Mouse (Mus musculus) c-Kit-negative CD71-positive TER-119-positive erythroid progenitor cells, embryonic 14.5 days (primary cell): ENCODE data around the gene Gsn.

ENCODE experiments used
- DNase-seq: peaks from one replicate; pipeline ENCODE4 v3.0.0-alpha.2; 2013; ENCODE audit warnings: low read depth, low spot score

Gsn gene

DNA sequence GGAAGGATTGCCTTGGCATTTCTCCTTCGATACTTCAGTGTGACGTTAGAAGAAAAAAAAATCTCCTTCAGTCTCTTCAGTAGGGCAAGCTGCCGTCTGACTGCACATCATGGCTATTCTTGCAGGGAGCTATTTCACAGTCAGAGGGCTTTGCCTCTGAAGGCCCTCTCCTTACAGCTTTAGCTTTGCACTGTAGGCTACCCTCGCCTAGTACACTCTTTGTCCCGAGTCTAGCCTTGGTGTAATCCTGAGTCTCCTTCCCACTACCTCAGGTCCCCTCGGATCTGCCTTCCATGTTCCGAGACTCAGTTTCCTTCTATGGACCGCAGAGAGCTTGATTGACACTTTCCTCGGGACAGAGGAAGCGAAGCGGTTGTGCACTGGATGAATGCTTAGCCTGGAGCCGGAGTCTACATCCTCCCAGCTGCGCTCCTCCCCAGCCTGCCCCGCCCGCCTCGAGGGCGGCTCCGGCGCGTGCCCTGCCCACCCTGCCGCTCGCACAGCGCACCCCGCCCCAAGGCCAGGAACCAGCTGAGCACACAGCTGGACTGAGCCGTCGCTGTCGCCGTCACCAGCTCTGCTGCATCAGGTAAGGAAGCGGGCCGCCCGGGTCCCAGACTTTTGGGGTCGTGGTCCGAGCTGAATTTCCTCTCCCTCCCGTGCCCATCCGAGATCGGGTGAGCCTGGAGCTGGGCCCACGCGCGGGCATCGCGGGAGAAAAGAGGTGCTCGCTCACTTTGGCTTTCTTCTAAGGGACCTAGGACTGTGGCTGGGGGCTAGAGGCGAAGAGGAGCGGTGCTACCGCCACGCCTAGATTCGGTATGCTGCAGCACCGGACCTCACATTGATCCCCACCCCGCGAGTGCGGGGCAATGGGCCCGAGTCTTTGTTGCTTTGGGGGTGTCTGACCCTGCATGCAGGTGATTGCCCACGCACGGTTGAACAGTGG lies at the start of gene Gsn:
TSS of gene Gsn (plus strand) at position 496 of the 949 bp plus-strand sequence.
- DNase-seq = peak; percentile 38

DNA sequence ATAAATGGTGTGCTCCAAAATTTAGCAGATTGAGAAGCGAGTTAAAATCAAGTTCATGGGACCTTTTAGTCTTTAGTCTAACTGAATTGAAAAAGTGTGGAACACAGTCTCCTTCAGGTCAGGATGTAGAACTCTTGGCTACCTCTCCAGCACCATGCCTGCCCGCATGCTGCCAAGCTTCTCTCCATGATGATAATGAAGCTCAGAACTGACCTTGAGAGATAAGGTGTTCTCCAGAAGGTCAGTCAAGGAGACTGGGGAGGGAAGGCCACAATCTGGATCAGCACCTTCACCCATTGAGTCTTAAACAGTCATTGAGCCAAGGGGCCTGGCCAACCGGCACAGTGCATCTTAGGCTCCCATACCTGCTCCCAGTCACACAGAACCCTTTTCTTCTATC lies 49.4 kb upstream of the Gsn start:
- no peak for DNase-seq

DNA sequence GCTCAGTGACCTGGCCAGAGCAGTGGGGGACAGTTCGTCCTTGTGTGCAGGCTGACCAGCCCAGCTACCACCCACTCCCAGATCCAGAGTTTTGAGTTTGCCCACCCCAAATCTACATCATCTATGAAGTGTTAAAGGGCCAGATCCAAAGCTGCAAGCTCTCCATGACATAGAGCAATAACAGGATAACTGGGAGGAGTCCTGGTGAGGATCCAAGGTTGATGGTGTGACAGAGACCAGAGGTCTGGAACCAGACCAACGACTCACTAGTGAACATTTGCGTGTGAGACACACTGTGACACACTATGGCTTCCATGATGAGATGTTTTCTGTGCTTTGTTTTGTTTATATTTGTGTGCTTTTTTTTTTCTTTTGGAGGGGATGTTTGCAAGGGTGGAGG lies 48.1 kb upstream of the Gsn start:
- no peak for DNase-seq

DNA sequence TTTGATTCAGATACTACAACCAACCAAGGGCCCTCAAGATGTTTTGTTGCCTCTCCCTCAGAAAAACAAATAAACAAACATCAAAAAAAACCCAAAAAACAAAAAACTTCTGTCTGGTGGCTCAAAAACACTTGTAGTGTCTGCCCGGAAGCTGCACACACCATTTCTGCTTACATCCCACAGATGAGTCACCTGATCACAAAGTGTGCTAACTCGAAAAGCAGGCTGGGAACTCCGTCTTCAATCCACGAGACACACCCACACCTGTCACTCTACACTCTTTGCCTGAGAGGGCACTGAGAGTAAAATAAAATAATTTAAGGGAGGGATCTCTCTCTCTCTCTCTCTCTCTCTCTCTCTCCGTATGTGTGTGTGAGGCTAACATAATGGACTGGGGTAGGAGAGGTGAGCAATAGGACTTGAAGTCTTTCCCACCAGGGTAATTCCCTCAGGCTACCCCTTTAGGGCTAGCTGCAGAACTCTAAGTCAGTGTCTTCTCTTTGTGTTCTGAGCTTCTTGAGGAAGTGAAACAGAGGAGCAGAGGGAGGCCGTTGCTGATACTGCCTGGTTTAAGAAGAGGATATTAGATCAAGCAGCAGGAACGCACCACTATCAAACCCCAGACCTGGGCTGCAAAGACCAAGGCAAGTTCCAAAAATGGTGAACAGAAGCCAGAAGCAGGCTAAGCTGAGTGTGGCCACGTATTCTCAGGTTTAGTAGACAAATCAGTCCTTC lies 47.1 kb upstream of the Gsn start:
- no peak for DNase-seq

DNA sequence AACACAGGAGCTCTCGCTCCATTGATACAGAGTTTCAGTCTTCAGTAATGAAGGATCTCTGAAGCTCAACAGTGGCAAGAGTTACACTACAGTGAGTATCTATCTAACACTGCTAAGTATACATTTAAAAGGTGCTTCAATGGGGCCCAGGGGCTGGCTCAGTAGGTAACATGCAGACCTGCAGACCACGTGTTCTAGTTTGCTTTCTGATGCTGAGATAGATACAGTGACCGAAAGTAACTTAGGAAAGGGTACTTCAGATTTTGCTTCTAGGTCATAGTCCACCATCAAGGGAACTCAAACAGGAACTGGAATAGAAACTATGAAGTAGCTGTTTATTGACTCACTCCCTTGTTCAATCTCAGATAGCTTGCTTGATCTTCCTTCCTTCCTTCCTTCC lies 44.5 kb upstream of the Gsn start:
- no peak for DNase-seq

DNA sequence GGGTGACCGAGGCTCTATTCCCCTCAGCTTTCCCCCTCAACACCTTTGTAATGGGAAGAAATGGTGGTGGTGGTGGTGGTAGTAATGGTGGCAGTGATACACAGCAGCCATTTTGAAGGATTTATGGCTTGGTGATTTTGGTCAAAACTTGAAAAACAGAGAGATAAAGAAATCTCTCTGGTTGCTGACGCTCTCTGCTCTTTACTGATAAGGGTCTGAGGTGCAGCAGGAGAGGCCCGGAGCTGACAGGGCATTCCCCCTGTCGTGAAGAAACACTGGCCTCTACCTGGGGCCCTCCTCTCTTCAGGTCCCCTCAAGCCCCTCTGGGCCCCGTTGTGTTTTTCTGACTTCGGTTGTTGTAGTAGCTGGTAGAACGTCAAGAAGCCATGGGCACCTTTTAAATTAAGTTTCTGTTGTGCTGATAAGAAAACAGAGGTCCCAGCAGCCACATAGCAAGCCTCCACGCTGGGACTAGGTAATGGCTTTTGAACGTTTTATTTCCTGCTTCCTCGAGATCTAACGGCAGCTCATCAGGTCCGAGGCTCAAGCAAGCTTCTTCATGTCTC lies 42.8 kb upstream of the Gsn start:
- no peak for DNase-seq

DNA sequence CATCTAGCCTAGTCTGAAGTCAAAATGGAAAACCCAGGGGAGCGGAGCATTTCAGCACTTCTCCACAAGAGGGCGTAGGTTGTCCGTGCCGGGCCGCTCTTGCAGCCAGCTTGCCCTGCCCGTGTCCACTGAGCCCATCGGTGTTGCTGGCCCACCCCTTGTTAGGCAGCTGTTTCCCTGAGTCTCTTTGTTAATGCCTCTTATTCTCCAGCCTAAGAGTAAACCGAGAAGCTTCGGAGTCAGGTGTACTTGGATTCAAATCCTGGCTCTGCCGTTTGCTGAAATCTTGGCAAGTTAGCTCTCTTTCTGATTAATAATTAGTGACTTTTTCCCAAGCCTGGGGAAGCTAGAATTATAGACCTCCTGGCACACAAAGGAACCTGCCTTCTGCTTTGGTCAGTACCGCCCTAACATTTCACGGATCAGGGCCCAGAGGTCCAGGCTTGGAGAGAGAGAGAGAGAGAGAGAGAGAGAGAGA lies 41.3 kb upstream of the Gsn start:
- DNase-seq = peak; percentile 32

DNA sequence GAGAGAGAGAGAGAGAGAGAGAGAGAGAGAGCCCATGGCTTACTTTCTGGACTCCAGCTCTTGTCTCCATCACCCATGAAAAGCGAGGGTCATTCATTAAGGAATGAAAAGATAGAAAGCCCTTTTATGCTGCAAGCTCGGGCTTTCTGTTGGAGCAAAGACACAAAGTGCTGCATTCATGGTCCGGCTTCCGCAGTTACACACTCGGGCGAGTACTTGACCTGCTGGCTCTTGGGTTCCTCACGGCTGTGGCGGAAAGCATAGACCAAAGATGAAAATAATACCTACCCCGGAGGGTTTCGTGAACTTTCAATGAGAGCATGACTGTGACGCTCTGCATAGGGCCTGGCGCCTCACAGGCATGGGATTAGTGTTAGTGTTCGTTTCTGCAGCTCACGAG lies 40.8 kb upstream of the Gsn start:
- no peak for DNase-seq

DNA sequence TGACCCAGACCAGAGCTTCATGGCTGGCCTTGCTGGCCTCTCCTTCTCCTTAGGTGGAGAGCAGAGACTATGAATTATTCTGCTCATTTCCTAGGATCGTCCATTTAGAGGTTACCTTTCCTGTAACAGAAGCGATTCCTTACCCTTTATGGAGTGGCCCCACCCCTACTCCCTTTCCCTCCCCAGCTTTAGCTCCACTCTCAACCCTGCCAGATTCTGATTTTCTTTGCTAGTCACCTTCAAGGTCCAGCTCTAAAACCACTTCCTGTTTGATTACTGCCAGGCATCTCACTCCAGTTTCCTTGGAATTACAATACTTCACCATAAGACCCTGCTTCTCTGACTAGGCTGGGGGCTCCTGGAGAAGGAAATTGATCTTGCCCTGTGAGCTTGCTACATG lies 39.5 kb upstream of the Gsn start:
- DNase-seq = no peak

DNA sequence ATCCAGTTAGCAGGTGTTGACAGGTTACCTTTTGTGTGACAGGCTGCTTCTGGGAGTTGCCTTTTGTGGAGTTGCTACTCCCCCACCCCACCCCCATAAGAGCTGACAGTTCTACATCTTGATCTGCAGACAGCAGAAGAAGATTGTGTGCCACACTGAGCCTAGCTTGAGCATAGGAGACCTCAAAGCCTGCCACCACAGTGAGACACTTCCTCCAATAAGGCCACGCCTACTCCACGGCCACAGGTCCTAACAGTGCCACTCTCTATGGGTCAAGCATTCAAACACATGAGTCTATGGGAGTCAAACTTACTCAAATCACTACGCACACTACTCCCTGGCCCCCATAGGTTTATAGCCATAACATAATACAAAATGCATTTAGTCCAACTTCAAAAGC lies 37.4 kb upstream of the Gsn start:
- DNase-seq = no peak

DNA sequence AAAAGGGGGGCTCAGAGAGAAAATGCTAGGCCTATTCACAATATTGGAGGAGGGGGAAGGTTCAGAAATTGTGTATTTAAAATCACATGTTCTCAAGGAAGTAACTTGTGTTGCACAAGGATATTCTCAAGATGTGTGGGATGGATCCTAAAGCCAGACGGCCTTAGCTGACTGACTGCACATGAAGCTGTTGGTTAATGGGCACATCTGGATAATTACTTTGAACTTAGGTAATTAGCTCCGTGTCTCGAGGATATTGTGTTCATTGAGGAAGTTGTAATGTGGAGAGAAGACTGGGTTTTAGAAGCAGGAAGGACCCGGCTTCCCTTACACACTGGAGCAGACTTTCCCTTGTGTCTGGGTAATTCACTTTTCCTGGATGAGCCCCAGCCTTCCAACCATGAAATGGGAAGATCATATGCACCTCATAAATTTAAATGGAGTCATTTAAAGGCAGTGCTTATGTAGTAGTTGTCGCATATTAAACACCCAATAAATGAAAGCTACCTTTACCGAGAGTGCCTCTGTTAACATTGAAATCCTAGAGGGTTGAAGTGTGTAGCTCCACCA lies 33.3 kb upstream of the Gsn start:
- DNase-seq = no peak

DNA sequence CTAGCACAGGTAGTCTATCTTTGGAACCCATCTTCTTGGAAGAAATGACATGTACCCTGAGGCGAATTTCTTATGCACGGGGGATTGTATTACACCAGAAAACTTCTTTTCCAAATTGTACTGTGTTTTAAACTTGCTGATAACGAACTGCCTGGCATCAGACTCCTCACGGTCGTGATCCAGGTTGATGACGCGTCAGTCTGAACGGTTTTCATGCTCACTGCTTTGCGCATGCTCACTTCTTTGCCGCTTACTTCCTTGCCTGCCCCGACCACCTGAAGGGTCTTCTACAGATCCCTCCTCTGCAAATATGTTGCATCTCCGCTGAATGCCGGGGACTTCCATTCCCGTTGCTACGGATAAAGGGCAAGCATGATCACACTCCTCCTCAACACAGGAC lies 31.9 kb upstream of the Gsn start:
- no peak for DNase-seq

DNA sequence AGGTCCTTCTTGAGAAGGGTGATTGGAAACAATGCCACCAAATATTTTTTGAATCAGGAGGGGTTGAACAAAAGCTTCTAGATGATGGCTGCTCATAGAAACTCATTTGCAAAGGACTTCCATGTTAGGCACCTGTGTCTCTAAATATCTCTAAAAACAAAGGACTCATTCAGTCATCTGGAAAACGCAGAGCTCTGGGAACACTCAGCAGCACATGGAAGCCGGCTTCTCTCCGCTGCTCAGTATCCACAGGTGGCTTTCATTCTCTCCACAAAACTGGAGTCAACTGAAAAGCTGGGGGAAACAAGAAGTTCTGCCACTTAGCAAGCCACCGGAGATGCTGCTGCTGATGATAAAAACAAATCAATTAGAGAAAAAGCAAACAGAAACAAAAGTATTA lies 28.0 kb upstream of the Gsn start:
- no peak for DNase-seq

DNA sequence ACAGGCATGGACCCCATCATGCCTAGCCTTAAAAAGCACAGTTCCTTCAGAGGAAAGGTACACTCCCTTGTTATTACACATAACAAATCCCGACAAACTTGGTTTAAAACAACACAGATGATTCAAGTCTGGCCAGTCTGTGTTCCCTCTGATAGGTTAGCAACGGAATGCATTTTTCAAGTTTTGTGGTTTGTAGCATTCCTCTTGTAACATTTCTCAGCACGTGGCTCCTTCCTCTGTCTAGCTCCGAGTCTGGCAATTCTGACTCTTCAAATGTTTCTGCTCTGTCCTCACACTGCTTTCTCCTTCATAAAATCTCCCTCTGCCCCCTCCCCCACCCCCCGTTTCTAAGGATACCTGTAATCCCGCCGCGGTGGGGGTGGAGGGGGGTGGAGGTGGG lies 26.0 kb upstream of the Gsn start:
- DNase-seq = no peak

DNA sequence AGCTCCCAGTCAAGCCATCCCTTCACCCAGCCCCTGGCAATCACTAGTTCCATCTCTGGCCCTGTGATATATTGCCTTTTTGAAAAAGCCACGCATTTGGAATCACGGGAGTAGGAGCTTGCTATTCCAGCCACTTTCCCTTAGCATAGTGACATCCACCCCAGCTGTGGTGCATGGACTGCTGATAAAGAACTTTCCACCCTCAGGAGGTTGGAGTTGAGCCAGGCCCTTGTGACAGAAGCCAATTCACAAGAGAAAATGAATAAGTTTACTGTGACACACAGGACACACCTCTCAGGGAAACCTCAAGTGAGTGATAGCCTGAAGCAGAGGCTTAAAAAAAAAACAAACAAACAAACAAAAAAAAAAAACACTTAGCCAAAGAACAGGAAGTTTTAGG lies 24.3 kb upstream of the Gsn start:
- DNase-seq = no peak

DNA sequence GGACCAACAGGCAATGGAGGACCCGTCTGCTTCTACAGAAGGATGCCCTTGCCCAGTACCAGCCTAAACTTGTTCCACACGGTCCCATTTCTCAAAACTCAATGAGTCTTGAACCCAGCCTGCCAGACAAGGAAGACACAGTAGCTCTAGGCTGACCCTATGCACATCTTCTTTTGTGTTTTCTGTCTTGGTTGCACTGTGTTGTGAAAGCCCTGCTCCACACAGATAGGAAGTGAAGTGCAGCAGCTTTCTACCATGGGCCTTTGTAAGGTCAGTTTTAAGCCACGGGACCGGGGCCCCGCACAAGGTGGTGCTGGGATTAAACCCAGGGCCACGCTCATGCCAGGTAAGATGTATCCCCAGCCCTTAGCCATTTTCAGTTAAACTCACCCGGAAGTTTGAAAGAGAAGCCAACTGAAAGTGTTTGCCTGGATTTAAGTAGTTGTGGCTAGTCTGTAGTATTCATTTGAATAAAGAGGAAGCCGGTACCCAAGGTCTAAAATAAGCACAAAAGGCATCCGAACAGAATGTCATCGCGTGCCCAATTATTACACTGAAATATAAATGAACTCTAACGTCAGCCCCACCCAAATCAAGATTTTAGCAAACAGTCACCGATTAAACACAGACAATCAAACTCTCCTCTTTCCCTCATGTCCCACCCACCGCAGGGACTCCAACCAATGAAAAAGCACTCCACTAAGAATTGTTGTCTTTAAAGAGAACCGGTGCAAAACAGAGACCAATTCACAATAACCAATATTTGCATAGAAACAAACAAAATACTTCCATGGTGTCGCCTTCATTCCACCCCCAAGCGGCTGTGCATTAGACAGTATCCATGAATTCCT lies 23.4 kb upstream of the Gsn start:
- no peak for DNase-seq

DNA sequence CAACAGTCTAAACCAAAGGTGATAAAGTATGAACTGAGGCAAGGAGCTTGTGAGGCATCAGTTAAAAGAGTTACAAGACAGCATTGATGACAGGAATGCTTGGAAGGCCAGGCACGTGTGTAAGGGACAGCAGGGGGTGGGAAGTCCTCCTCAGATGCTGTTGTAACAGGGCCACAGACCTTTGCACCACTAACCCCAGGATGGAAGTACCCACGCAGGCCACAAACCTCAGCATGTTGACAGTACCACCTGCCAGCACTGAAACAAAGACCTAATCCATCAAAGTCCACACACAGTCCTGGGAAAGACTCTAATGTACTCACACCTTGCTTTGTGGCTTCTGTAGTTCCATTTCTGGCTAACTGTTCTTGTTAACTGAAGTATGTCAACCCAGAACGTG lies 22.3 kb upstream of the Gsn start:
- DNase-seq = no peak

DNA sequence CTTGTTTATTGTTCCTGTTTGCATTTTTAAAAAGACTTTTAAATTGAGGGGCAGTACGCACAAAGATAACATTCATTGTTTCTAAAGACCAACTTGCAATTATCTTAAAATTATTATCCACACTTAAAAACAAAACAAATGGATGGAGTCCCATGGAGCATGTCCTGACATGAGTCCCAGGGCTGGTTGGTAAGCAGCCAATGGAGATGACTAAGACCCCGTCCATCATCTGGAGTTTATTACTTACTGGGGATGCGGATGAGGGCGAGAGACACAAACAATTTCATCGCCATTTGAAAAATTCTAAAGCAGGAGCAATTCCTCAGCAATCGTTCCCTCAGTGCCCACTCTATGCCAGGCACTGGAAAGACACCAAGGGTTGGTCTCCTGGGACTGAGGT lies 21.2 kb upstream of the Gsn start:
- DNase-seq = no peak

DNA sequence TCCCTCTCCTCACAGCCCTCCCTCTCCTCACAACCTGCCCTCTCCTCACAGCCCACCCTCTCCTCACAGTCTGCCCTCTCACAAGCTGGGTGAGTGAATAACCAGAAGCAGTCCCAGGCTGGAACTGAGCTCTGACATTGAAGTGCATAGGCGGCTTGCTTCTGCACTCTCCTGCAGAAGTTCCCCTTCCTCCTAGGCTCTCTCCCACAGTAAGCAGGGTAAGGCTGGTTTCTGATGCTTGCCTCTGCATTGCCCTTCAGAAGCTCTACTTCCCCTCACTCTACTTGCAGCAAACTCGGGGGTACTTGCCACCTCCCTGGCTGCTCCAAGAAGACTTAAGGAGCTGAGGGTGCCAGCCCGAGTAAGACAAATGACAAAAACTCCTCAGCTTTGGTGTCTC lies 11.9 kb upstream of the Gsn start:
- DNase-seq = no peak

DNA sequence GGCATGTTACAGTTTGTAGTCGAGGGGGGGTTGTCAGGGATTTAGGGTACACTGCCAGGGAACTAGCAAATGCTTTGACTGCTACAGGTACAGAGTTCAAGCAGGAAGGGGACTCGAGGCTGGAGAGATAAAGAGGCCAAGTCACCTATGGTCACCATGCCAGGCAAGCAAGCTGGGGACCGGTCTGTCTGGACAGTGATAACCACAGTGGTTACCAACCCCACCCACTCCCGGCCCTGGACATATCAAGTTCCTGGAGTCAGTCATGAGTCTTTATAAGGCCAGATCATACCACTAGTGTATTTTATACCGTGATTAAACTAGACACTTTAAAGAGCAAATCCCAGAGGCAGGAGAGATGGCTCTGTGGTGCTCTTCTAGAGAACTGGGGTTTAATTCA lies 8.4 kb upstream of the Gsn start:
- no peak for DNase-seq

DNA sequence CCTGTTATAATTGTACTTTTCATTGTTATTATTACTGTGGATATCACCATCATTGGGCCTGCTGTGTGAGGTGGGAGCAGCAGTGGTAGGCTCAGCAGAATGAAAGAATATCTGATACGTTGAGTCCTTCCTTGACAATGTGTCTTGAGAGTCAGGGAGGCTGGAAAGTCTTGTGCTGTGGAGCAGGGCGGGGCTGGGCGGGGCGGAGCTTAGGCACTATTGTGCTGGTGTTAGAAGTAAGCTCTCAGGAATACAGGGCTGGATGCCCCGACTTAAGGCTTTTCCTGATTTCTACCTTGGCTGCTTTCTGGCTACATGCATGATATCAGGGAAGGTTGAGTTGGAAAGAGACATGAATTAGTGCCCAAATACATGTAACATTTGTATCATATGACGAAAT lies 3.4 kb upstream of the Gsn start:
- DNase-seq = no peak
